ENCODE assay signal across 19 mouse cellular contexts in the genomic region with DNA sequence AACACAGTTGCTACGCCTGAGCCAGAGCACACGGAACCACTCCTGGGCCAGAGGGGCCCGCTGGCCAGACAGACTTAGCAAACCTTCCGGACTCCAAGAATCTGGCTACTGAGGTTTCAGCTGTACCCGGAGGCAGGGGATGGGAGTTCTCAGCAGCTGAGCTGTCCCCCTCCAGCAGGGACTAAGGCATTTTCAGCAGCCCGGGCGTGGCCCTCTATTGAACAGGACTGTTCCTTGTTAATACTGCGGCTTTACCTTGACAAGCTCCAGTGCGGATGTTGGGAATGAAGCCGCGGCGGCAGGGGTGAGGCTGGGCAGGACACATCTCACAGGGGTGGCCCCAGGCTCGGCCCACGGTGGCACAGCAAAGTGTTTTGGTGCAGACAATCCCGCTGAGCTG.
A peak's percentile ranks its signal among the peaks of the same experiment; 100 is the strongest.
DNase-seq lines count a peak whose midpoint lies in the region.
"Had no signal": no experiment of that assay in that cellular context is flagged by ENCODE, and none has a peak within 500 bp of the region (broad histone marks: within the 10 kb centered on the region; RNA-seq: fewer than 3 reads in every experiment).

No protein-coding gene starts in this region.

- intact Hi-C loops in heart, postnatal 36 days (cut with DNase I) = no loop called here

- no peaks in the 10 kb centered on the region for H3K4me1 ChIP-seq in hindbrain, embryonic 10.5 days (replicated peaks)
- H3K4me1 ChIP-seq: hindbrain, embryonic 13.5 days; limb, embryonic 10.5 days; liver, embryonic 15.5 days; neural tube, embryonic 15.5 days; stomach, embryonic 15.5 days had no signal

- H3K36me3 ChIP-seq in hindbrain, embryonic 10.5 days = peaks cover 8% of the 10 kb centered on the region; the same call in 1 of the 2 replicates
- H3K36me3 ChIP-seq: hindbrain, embryonic 13.5 days; limb, embryonic 10.5 days; liver, embryonic 15.5 days had no signal

- H3K27ac ChIP-seq in hindbrain, embryonic 10.5 days = no peak overlapping the region; the same call in 1 of the 2 replicates
- H3K27ac ChIP-seq: hindbrain, embryonic 13.5 days; limb, embryonic 10.5 days; liver, embryonic 15.5 days; neural tube, embryonic 15.5 days; stomach, embryonic 15.5 days had no signal

- no peaks in the 10 kb centered on the region for H3K27me3 ChIP-seq in hindbrain, embryonic 10.5 days (ENCODE audit: insufficient read depth, poor library complexity, severe bottlenecking)
- H3K27me3 ChIP-seq: hindbrain, embryonic 13.5 days; liver, embryonic 15.5 days; neural tube, embryonic 15.5 days; stomach, embryonic 15.5 days had no signal

- DNase-seq in kidney, postnatal 10 days = peak; percentile 18
- DNase-seq in kidney, adult 11 months = no peak
- DNase-seq in ZHBTc4 (ENCODE audit: low read depth, low spot score) = peak; percentile 63
- DNase-seq in heart, adult 9 months (ENCODE audit: low spot score in 2 of 2) = peak; percentile 28 to 43
- DNase-seq in heart, postnatal 36 days = peak; percentile 26 to 49
- no peak for DNase-seq in cerebellum, adult 9-11 months
- no peak for DNase-seq in cerebellum, postnatal 25 days
- no peak for DNase-seq in hindbrain, embryonic 10.5 days (ENCODE audit: low spot score)
- DNase-seq: cerebellum, adult 18-20 months; gastrocnemius, postnatal 14 days; kidney, adult 8-10 months; retina, postnatal 1 day; thymus, postnatal 14 days had no signal

- 94% methylated on average over 15 of the region's 15 CpGs for WGBS in hindbrain, embryonic 10.5 days

- no peaks in the 10 kb centered on the region for H3K9me3 ChIP-seq in hindbrain, embryonic 10.5 days
- H3K9me3 ChIP-seq: hindbrain, embryonic 13.5 days; limb, embryonic 10.5 days; liver, embryonic 15.5 days; neural tube, embryonic 15.5 days; stomach, embryonic 15.5 days had no signal

- H3K4me3 ChIP-seq in hindbrain, embryonic 10.5 days = no peak overlapping the region
- H3K4me3 ChIP-seq: erythroblast, embryonic 14.5 days; hindbrain, embryonic 13.5 days; limb, embryonic 10.5 days; liver, embryonic 15.5 days; neural tube, embryonic 15.5 days; stomach, embryonic 15.5 days had no signal

Comparison
In these comparisons a context has a peak if more than half of its experiments do, and no peak if none do; other contexts are left out.
1. DNase-seq: peak in kidney, postnatal 10 days (single experiment), ZHBTc4 (single experiment), heart, adult 9 months (2 of 2) and heart, postnatal 36 days (2 of 2); none in kidney, adult 11 months (single experiment), cerebellum, adult 9-11 months (single experiment), cerebellum, postnatal 25 days (0 of 2) and hindbrain, embryonic 10.5 days (single experiment).